Mouse (Mus musculus): ENCODE measurements around the gene Vps52. TPM values are rescaled to one million over a fixed set of nuclear protein-coding genes. Genes with fewer than 3 reads are reported as not detected.

The Vps52 gene
- total and polyA plus RNA-seq, 2 experiments from 2014 or later = 55.6 to 62.1 TPM

DNA sequence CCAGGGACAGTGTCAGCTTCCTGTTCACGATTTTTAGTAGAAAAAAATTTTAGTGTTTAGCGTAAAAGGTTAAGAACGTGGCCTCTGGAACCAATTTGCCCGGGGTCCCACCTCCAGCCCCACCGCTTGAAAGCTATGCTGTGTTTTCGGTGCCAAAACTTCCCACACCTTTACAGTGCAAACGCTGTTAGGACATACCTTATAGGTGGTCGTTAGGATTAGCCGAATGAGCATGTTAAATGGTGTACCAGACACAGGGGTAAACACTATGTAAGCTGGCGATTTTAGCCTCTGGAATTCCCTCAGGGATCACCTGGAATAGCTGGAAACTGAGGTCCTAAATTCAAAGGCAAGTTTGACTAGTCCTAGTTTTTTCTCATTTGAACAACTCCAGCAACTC is 724 bp downstream of the Vps52 start:
- Histone ChIP-seq H3K9ac (replicated peaks; ENCODE audit: low read length) (peak overlapping the region; percentile 76), H3K27ac (peak overlapping the region; percentile 86), H3K27me3 (ENCODE audit: insufficient read depth, low read length) (no peaks in the 10 kb centered on the region), H3K4me2 (ENCODE audit: low read depth, low read length) (peak overlapping the region; percentile 82), H3K9me3 (ENCODE audit: low read length) (no peaks in the 10 kb centered on the region), H3K4me1 (ENCODE audit: insufficient read depth, low read length) (peaks cover 11% of the 10 kb centered on the region), H3K4me3 (ENCODE audit: low read length) (peak overlapping the region; percentile 56), H3K36me3 (ENCODE audit: insufficient read depth, low read length) (peaks cover 32% of the 10 kb centered on the region)
- ATAC-seq = no peak
- no peak for DNase-seq (ENCODE audit: low spot score)
- TF ChIP-seq CTCF (IDR thresholded peaks at IDR 0.05; ENCODE audit: low read depth) = no peak
- WGBS = 10% methylated on average over 10 of the region's 10 CpGs

DNA sequence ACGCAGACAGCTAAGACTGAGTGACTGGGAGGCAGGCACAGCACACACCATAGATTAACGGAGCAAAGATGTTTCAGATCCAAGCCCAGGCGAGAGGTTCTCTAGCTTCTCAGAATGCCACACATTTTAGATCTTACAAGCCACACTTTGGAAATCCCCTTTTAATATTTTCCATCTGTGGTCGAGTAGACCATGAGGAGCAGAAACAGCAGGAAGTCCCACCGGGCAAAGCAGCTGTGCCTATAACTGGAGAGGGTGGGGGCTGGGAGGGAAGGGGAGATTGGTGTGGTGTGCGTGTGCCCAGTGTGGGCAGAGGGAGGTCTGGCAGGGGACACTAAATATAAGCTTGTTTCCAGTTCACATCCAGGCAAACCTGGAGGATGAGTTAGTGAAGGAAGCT is 1.9 kb downstream of the Vps52 start:
- WGBS = 85% methylated on average over 6 of the region's 6 CpGs
- Histone ChIP-seq H3K36me3 (ENCODE audit: insufficient read depth, low read length) (peaks cover 42% of the 10 kb centered on the region), H3K9ac (replicated peaks; ENCODE audit: low read length) (no peak overlapping the region), H3K4me3 (ENCODE audit: low read length) (no peak overlapping the region), H3K9me3 (ENCODE audit: low read length) (no peaks in the 10 kb centered on the region), H3K27ac (no peak overlapping the region), H3K4me1 (ENCODE audit: insufficient read depth, low read length) (peaks cover 11% of the 10 kb centered on the region), H3K4me2 (ENCODE audit: low read depth, low read length) (no peak overlapping the region), H3K27me3 (ENCODE audit: insufficient read depth, low read length) (no peaks in the 10 kb centered on the region)
- TF ChIP-seq CTCF (IDR thresholded peaks at IDR 0.05; ENCODE audit: low read depth) = no peak
- no peak for DNase-seq (ENCODE audit: low spot score)
- ATAC-seq = no peak

DNA sequence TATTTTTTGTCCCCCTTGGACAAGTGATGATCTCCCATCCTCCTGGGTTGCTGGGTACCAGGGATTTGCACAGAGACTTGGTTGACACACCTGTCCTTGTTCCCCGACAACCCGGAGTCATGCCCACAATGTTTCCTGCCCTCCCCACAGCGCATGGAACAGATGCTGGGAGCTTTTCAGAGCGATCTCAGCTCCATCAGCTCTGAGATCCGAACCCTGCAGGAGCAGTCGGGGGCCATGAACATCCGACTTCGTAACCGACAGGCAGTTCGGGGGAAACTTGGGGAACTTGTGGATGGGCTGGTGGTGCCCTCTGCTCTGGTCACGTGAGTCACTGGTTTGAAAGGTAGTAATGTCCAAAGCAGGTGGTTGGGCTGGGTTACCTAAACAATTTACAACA is 2.8 kb downstream of the Vps52 start:
- 94% methylated on average over 11 of the region's 11 CpGs for WGBS
- peaks cover 11% of the 10 kb centered on the region for H3K4me1 ChIP-seq (ENCODE audit: insufficient read depth, low read length)
- no peak overlapping the region for H3K4me3 ChIP-seq (ENCODE audit: low read length)
- no peak overlapping the region for H3K9ac ChIP-seq (replicated peaks; ENCODE audit: low read length)
- no peak overlapping the region for H3K4me2 ChIP-seq (ENCODE audit: low read depth, low read length)
- peaks cover 42% of the 10 kb centered on the region for H3K36me3 ChIP-seq (ENCODE audit: insufficient read depth, low read length)
- no peak for TF ChIP-seq CTCF (IDR thresholded peaks at IDR 0.05; ENCODE audit: low read depth)
- H3K9me3 ChIP-seq (ENCODE audit: low read length) = no peaks in the 10 kb centered on the region
- no peaks in the 10 kb centered on the region for H3K27me3 ChIP-seq (ENCODE audit: insufficient read depth, low read length)
- no peak overlapping the region for H3K27ac ChIP-seq
- ATAC-seq = no peak
- no peak for DNase-seq (ENCODE audit: low spot score)

DNA sequence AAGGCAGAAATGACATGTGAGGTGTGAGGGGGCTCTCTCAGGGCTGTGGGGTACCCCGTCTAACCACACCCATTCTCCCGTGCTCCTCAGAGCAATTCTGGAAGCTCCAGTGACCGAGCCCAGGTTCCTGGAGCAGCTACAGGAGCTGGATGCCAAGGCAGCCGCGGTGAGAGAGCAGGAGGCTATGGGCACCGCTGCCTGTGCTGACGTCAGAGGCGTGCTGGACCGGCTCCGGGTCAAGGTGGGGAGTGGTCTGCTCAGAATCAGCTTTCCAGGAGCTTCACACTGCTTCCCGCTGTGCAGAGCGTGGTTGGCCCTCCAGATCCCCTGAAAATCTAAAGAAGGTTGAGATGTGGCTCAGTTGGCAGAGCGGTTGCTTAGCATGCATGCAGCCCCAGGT is 3.5 kb downstream of the Vps52 start:
- no peak for ATAC-seq
- Histone ChIP-seq H3K27me3 (ENCODE audit: insufficient read depth, low read length) (no peaks in the 10 kb centered on the region), H3K36me3 (ENCODE audit: insufficient read depth, low read length) (peaks cover 43% of the 10 kb centered on the region), H3K4me3 (ENCODE audit: low read length) (no peak overlapping the region), H3K4me1 (ENCODE audit: insufficient read depth, low read length) (peaks cover 9% of the 10 kb centered on the region), H3K4me2 (ENCODE audit: low read depth, low read length) (no peak overlapping the region), H3K9ac (replicated peaks; ENCODE audit: low read length) (no peak overlapping the region), H3K9me3 (ENCODE audit: low read length) (no peaks in the 10 kb centered on the region), H3K27ac (no peak overlapping the region)
- TF ChIP-seq CTCF (IDR thresholded peaks at IDR 0.05; ENCODE audit: low read depth) = no peak
- WGBS = 96% methylated on average over 13 of the region's 13 CpGs
- no peak for DNase-seq (ENCODE audit: low spot score)

DNA sequence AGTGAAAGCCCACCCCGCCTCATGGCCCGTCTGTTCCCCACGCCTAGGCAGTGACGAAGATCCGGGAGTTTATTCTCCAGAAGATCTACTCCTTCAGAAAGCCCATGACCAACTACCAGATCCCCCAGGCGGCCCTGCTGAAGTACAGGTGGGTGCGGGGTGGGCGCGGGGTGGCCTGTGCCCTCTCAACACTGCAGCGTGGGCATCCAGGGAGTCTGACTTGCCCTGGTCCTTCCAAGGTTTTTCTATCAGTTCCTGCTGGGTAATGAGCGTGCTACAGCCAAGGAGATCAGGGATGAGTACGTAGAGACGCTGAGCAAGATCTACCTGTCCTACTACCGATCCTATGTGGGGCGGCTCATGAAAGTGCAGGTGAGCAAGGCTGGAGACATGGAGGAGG is 4.3 kb downstream of the Vps52 start:
- Histone ChIP-seq H3K36me3 (ENCODE audit: insufficient read depth, low read length) (peaks cover 44% of the 10 kb centered on the region), H3K27me3 (ENCODE audit: insufficient read depth, low read length) (no peaks in the 10 kb centered on the region), H3K4me3 (ENCODE audit: low read length) (no peak overlapping the region), H3K4me2 (ENCODE audit: low read depth, low read length) (no peak overlapping the region), H3K9ac (replicated peaks; ENCODE audit: low read length) (no peak overlapping the region), H3K4me1 (ENCODE audit: insufficient read depth, low read length) (peaks cover 5% of the 10 kb centered on the region), H3K9me3 (ENCODE audit: low read length) (no peaks in the 10 kb centered on the region), H3K27ac (no peak overlapping the region)
- ATAC-seq (no peak), DNase-seq (ENCODE audit: low spot score) (no peak)
- TF ChIP-seq CTCF (IDR thresholded peaks at IDR 0.05; ENCODE audit: low read depth) = no peak
- 93% methylated on average over 15 of the region's 15 CpGs for WGBS

DNA sequence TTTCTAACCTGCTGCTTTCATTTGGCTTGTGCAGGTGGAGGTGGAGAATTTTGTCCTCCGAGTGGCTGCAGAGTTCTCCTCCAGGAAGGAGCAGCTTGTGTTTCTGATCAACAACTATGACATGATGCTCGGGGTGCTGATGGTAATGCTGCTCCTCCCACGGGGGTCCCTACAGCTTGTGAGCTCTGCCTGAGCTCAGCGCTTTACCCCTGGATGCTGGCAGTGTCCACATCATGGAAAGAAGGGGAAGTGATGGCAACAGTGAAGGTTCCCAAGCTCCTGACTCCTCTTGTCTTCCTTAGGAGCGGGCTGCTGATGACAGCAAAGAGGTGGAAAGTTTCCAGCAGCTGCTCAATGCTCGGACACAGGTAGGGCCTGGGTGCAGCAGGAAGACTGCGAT is 7.3 kb downstream of the Vps52 start:
- Histone ChIP-seq H3K4me2 (ENCODE audit: low read depth, low read length) (no peak overlapping the region), H3K4me3 (ENCODE audit: low read length) (no peak overlapping the region), H3K9me3 (ENCODE audit: low read length) (no peaks in the 10 kb centered on the region), H3K27ac (no peak overlapping the region), H3K9ac (replicated peaks; ENCODE audit: low read length) (no peak overlapping the region), H3K27me3 (ENCODE audit: insufficient read depth, low read length) (no peaks in the 10 kb centered on the region), H3K36me3 (ENCODE audit: insufficient read depth, low read length) (peaks cover 61% of the 10 kb centered on the region), H3K4me1 (ENCODE audit: insufficient read depth, low read length) (no peaks in the 10 kb centered on the region)
- DNase-seq (ENCODE audit: low spot score) (no peak), ATAC-seq (no peak)
- WGBS = 94% methylated on average over 7 of the region's 7 CpGs
- no peak for TF ChIP-seq CTCF (IDR thresholded peaks at IDR 0.05; ENCODE audit: low read depth)

DNA sequence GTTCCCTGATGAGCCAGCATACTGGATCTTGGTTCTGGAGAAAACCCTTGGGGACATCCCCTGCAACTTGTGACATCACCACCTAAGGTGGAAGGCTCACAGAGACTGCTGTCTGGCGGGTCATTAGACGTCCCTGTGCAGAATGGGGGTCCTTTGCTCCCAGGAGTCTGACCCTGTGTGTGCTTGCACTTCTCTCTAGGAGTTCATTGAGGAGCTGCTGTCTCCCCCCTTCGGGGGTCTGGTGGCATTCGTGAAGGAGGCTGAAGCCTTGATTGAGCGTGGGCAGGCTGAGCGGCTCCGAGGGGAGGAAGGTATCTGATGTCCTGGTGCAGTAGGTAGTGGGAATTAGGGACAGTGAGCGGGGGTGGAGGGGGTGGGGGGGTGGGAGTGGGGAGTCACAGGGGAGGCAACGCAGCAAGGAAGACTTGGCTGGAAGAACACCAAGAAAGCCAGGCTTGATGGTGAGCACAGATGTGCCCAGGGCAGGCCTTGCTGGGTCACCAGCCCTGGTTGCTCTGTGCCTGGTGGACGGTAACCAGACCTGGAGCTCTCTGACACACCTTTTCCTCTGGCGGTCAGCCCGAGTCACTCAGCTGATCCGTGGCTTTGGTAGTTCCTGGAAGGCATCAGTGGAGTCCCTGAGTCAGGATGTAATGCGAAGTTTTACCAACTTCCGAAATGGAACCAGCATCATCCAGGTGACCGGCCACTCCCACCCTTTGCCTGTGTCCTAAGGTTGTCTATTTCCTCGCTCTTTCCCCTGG is 9.7 kb downstream of the Vps52 start:
- H3K4me1 ChIP-seq (ENCODE audit: insufficient read depth, low read length) = no peaks in the 10 kb centered on the region
- H3K27me3 ChIP-seq (ENCODE audit: insufficient read depth, low read length) = no peaks in the 10 kb centered on the region
- no peak for TF ChIP-seq CTCF (IDR thresholded peaks at IDR 0.05; ENCODE audit: low read depth)
- H3K36me3 ChIP-seq (ENCODE audit: insufficient read depth, low read length) = peaks cover 40% of the 10 kb centered on the region
- H3K4me3 ChIP-seq (ENCODE audit: low read length) = no peak overlapping the region
- no peak overlapping the region for H3K4me2 ChIP-seq (ENCODE audit: low read depth, low read length)
- DNase-seq (ENCODE audit: low spot score) (no peak), ATAC-seq (no peak)
- H3K9me3 ChIP-seq (ENCODE audit: low read length) = no peaks in the 10 kb centered on the region
- H3K9ac ChIP-seq (replicated peaks; ENCODE audit: low read length) = no peak overlapping the region
- H3K27ac ChIP-seq = no peak overlapping the region
- 92% methylated on average over 17 of the region's 17 CpGs for WGBS
